Mouse (Mus musculus) ES-Bruce4 (cell line): ENCODE measurements around the gene Ptprk.

Source experiments
- CTCF ChIP-seq: IDR thresholded peaks from one replicate; pipeline ENCODE4 v1.8.1; 2011; ENCODE audit warnings: low read depth, low read length
- EP300 ChIP-seq: IDR thresholded peaks from 2 replicates; pipeline ENCODE4 v1.6.1; 2011; ENCODE audit warnings: low read depth, low read length; ENCODE audit not compliant: insufficient read depth
- POLR2A ChIP-seq: IDR thresholded peaks from one replicate; pipeline ENCODE4 v1.8.1; 2011; ENCODE audit warnings: low read length; ENCODE audit not compliant: insufficient read depth

DNA sequence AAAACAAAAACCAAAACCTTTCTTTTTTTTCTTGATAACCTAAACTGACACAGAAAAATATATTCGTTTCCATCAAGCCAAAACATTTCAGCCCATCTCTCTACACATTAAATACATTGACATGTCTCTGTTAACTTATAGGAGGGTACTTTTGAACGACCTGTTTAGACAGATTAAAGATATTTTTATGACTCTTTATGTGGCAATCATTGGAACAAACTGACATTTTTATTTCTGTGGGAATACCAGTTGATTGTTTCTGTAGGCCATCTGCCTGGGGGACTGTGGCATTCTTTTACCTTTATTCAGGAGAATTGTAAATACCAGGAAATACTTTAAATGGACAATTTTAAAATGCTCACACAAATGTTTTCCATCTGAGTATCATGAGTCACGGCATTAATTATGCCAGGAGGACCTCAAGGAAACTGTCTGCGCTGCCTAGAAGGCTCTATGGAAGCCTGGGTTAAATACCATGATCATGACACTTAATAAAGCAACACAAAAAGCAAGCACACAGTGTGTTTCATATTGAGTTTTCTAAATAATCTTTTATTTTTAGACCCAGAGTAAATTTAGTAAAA is 229.8 kb downstream of the Ptprk start:
- no peak for TF ChIP-seq POLR2A
- TF ChIP-seq CTCF: no peak
- no peak for TF ChIP-seq EP300
